Mouse (Mus musculus): ENCODE data around the gene Amotl2. TPM values are rescaled to one million over a fixed set of nuclear protein-coding genes. Genes with fewer than 3 reads are reported as not detected.
"Not testable (repeated sequence)": the region's sequence is repeated elsewhere in the genome, so short reads cannot be mapped to it uniquely, and the experiment has no call there.

The Amotl2 gene
- polyA plus RNA-seq, 2 experiments from 2014 or later = not detected

GRCm38 (mm10) chr9:102735231-102735630 is 18.8 kb downstream of the Amotl2 start:
- no peak for ATAC-seq

GRCm38 (mm10) chr9:102735996-102736395 is 19.5 kb downstream of the Amotl2 start:
- ATAC-seq = no peak

GRCm38 (mm10) chr9:102737405-102737804 is 20.9 kb downstream of the Amotl2 start:
- no peak for ATAC-seq

- ATAC-seq = no peak
These were observed 30.3 kb downstream of the Amotl2 start for GRCm38 (mm10) chr9:102746753-102747152.

- no peak for ATAC-seq
These were observed 31.4 kb downstream of the Amotl2 start for GRCm38 (mm10) chr9:102747902-102748301.

- no peak for ATAC-seq
These were observed 32.7 kb downstream of the Amotl2 start for GRCm38 (mm10) chr9:102749216-102749615.

- no peak for ATAC-seq
These were observed 35.3 kb downstream of the Amotl2 start for GRCm38 (mm10) chr9:102751632-102752303.

GRCm38 (mm10) chr9:102753299-102753698 is 36.8 kb downstream of the Amotl2 start:
- no peak for ATAC-seq

- no peak for ATAC-seq
These were observed 38.7 kb downstream of the Amotl2 start for GRCm38 (mm10) chr9:102755161-102755560.

GRCm38 (mm10) chr9:102755591-102756270 is 39.3 kb downstream of the Amotl2 start:
- ATAC-seq = no peak

GRCm38 (mm10) chr9:102756352-102756751 is 39.9 kb downstream of the Amotl2 start:
- ATAC-seq = no peak

GRCm38 (mm10) chr9:102758851-102759250 is 42.4 kb downstream of the Amotl2 start:
- no peak for ATAC-seq

- ATAC-seq = no peak
These were observed 43.1 kb downstream of the Amotl2 start for GRCm38 (mm10) chr9:102759581-102760001.

- no peak for ATAC-seq
These were observed 45.1 kb downstream of the Amotl2 start for GRCm38 (mm10) chr9:102761599-102761998.

GRCm38 (mm10) chr9:102762836-102763235 is 46.4 kb downstream of the Amotl2 start:
- ATAC-seq = no peak

GRCm38 (mm10) chr9:102763520-102763919 is 47.0 kb downstream of the Amotl2 start:
- ATAC-seq = no peak

- ATAC-seq = not testable (repeated sequence)
These were observed 48.1 kb downstream of the Amotl2 start for GRCm38 (mm10) chr9:102764540-102764939.

GRCm38 (mm10) chr9:102766741-102767140 is 50.3 kb downstream of the Amotl2 start:
- no peak for ATAC-seq

GRCm38 (mm10) chr9:102769257-102769656 is 52.8 kb downstream of the Amotl2 start:
- no peak for ATAC-seq

- no peak for ATAC-seq
These were observed 53.7 kb downstream of the Amotl2 start for GRCm38 (mm10) chr9:102770190-102770589.

GRCm38 (mm10) chr9:102771308-102771895 is 54.9 kb downstream of the Amotl2 start:
- ATAC-seq = no peak

GRCm38 (mm10) chr9:102777631-102778591 is 61.4 kb downstream of the Amotl2 start:
- ATAC-seq = no peak

- peak; percentile 43 for ATAC-seq
These were observed 63.0 kb downstream of the Amotl2 start for GRCm38 (mm10) chr9:102779493-102779892.
